Mouse (Mus musculus) lung, adult 2 months (tissue): Measurements from ENCODE around the gene Vmn1r111. TPM values are rescaled to one million over a fixed set of nuclear protein-coding genes. Genes with fewer than 3 reads are reported as not detected.
"Not testable (repeated sequence)": the region's sequence is repeated elsewhere in the genome, so short reads cannot be mapped to it uniquely, and the experiment has no call there.

Source experiments
- DNase-seq: peaks from one replicate; pipeline ENCODE4 v3.0.0; 2022
- H3K4me1 ChIP-seq: fragments of 200-500 bp; 2 replicates; pipeline ENCODE4 v1.6.1; 2011; ENCODE audit warnings: low read length; ENCODE audit not compliant: control insufficient read depth, insufficient read depth
- H3K4me3 ChIP-seq: fragments of 200-500 bp; replicated peaks from 2 replicates; pipeline ENCODE3; 2011; ENCODE audit warnings: low read depth, mild to moderate bottlenecking, control low read depth, low read length; ENCODE audit errors: extremely low read depth
- WGBS: fragments of 180-500 bp; shearing (Covaris S2); methylation state at CpG from one replicate; pipeline ENCODE4 v1.1.7; 2018; 5-methylcytosine and 5-hydroxymethylcytosine counted together
- polyA plus RNA-seq: library from polyadenylated mRNA; depleted of rRNA; stranded (reverse); fragments of >200 nt; gene quantifications from 2 replicates; pipeline ENCODE4 v1.2.3, GENCODE M21; 2012; rRNA removed

Vmn1r111 gene
- polyA plus RNA-seq: not detected in 2 replicates

DNA sequence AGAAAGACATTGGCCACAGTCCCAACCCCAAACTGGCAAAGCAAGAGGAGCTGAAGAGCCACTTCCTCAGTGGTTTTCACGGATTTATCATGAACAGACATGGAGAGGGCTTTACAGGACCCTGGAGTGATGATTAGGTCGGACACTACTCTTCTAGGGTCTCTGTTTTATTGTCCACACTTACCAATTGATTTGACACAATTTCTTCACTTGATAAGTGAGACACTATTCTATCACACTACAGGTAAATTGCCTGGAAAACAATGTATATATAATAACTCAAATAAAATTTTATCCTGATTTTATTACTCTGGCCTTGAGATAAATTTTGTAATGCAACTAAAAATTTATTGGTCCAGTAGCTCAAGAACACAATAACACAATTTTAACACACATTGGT is at the start of gene Vmn1r111:
TSS of gene Vmn1r111 (minus strand) at position 101 of the 400 bp plus-strand sequence.
- no CpG with 5 or more reads among the region's 2 CpGs for WGBS
- not testable (repeated sequence) for DNase-seq, H3K4me3 ChIP-seq, H3K4me1 ChIP-seq

DNA sequence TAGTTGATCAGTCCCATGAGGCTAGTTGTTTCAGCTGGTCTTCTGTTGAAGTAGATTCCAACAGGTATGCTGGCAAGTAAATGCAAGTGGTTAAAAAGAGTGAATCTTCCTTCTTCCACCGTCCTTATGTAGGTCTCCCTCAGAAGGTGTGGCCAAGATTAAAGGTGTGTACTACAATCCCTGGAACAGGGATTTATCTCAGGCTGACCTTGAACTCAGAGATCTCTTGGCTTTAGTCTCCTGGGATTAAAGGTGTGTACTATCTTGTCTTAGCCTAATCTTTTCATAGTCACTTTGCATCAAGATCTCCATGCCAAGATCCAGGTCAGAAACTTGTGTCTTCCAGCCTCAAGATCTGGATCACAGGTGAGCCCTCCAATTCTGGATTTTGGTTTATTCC is 27.5 kb upstream of the Vmn1r111 start, which contains the start of gene Gm10668:
TSS of gene Gm10668 (minus strand) at position 101 of the 400 bp plus-strand sequence.
- H3K4me3 ChIP-seq, H3K4me1 ChIP-seq, DNase-seq: not testable (repeated sequence)
- WGBS: no CpG with 5 or more reads among the region's 1 CpGs

DNA sequence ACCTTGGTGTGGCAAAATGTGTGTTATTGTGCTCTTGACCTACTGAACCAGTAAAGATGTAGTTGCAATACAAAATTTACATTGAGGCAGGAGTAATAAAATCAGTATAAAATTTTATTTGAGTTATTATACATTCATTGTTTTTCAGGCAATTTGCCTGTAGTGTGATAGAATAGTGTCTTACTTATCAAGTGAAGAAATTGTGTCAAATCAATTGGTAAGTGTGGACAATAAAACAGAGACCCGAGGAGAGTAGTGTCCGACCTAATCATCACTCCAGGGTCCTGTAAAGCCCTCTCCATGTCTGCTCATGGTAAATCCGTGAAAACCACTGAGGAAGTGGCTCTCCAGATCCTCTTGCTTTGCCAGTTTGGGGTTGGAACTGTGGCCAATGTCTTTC is 34.4 kb downstream of the Vmn1r111 start, which contains the start of gene Vmn1r107:
TSS of gene Vmn1r107 (plus strand) at position 301 of the 400 bp plus-strand sequence.
- H3K4me3 ChIP-seq, DNase-seq, H3K4me1 ChIP-seq: not testable (repeated sequence)
- WGBS: no CpG with 5 or more reads among the region's 3 CpGs

Other genes starting within 250 kb of the Vmn1r111 start
- gene Gm10670, start 228.3 kb downstream of the Vmn1r111 start, polyA plus RNA-seq: not detected in 2 replicates
- gene Vmn1r103, start 192.7 kb downstream of the Vmn1r111 start, polyA plus RNA-seq: not detected in 2 replicates
- gene Vmn1r104, start 169.4 kb downstream of the Vmn1r111 start, polyA plus RNA-seq: not detected in 2 replicates
- not detected in 2 replicates for gene Gm5726, start 157.5 kb downstream of the Vmn1r111 start, polyA plus RNA-seq
- not detected in 2 replicates for gene Gm4141, start 127.0 kb downstream of the Vmn1r111 start, polyA plus RNA-seq
- not detected in 2 replicates for gene Gm4513, start 104.2 kb downstream of the Vmn1r111 start, polyA plus RNA-seq
- not detected in 2 replicates for gene Vmn1r107, start 34.3 kb downstream of the Vmn1r111 start, polyA plus RNA-seq
- gene Gm10668, start 27.4 kb upstream of the Vmn1r111 start, polyA plus RNA-seq: not detected in 2 replicates
- gene Vmn1r112, start 68.0 kb upstream of the Vmn1r111 start, polyA plus RNA-seq: not detected in 2 replicates
- not detected in 2 replicates for gene Vmn1r113, start 84.1 kb upstream of the Vmn1r111 start, polyA plus RNA-seq
- gene Vmn1r114, start 109.0 kb upstream of the Vmn1r111 start, polyA plus RNA-seq: not detected in 2 replicates
- gene Vmn1r115, start 141.8 kb upstream of the Vmn1r111 start, polyA plus RNA-seq: not detected in 2 replicates
- gene Vmn1r116, start 169.0 kb upstream of the Vmn1r111 start, polyA plus RNA-seq: not detected in 2 replicates
- gene Vmn1r117, start 180.9 kb upstream of the Vmn1r111 start, polyA plus RNA-seq: not detected in 2 replicates
- not detected in 2 replicates for gene Vmn1r118, start 209.1 kb upstream of the Vmn1r111 start, polyA plus RNA-seq